Mouse (Mus musculus) kidney, adult 11 months (tissue): Measurements from ENCODE around the gene Sos1.
"Not testable (repeated sequence)": the region's sequence is repeated elsewhere in the genome, so short reads cannot be mapped to it uniquely, and the experiment has no call there.

Source experiments
- DNase-seq: peaks from one replicate; pipeline ENCODE4 v3.0.0; 2022

Gene Sos1

GRCm38 (mm10) chr17:80418572-80419210, 61.6 kb downstream of the Sos1 start:
- DNase-seq, result no peak

- DNase-seq, result no peak
Observed at GRCm38 (mm10) chr17:80411182-80411581, 69.1 kb downstream of the Sos1 start.

GRCm38 (mm10) chr17:80398243-80398642, 82.0 kb downstream of the Sos1 start:
- DNase-seq, result no peak

- DNase-seq, result peak; percentile 63
Observed at GRCm38 (mm10) chr17:80391423-80392403, 88.5 kb downstream of the Sos1 start.

GRCm38 (mm10) chr17:80390024-80390423, 90.2 kb downstream of the Sos1 start:
- no peak for DNase-seq

GRCm38 (mm10) chr17:80385671-80386070, 94.6 kb downstream of the Sos1 start:
- DNase-seq, result no peak

GRCm38 (mm10) chr17:80378386-80378785, 101.9 kb downstream of the Sos1 start:
- not testable (repeated sequence) for DNase-seq

- DNase-seq, result no peak
Observed at GRCm38 (mm10) chr17:80373726-80374096, 106.5 kb downstream of the Sos1 start.

GRCm38 (mm10) chr17:80372989-80373725, 107.1 kb downstream of the Sos1 start, which contains the start of gene Gm10190:
Gm10190 (minus strand) TSS chr17:80373541.
- DNase-seq, result peak; percentile 89

GRCm38 (mm10) chr17:80368606-80369005, 111.6 kb downstream of the Sos1 start:
- DNase-seq, result no peak

- DNase-seq, result peak; percentile 21
Observed at GRCm38 (mm10) chr17:80367276-80367675, 113.0 kb downstream of the Sos1 start.

- no peak for DNase-seq
Observed at GRCm38 (mm10) chr17:80360245-80360644, 120.0 kb downstream of the Sos1 start.

- DNase-seq, result no peak
Observed at GRCm38 (mm10) chr17:80347234-80347633, 133.0 kb downstream of the Sos1 start.

- DNase-seq, result peak; percentile 3
Observed at GRCm38 (mm10) chr17:80346591-80347125, 133.6 kb downstream of the Sos1 start.

GRCm38 (mm10) chr17:80345277-80345676, 135.0 kb downstream of the Sos1 start:
- DNase-seq, result no peak
